Mouse (Mus musculus): ENCODE measurements around the gene Pbx4. TPM values are rescaled to one million over a fixed set of nuclear protein-coding genes. Genes with fewer than 3 reads are reported as not detected.

Gene Pbx4
- polyA plus RNA-seq, 1 experiment from 2014 or later: 10.0 TPM

- Histone ChIP-seq H3K27ac (no peak within 1 kb of the TSS), H3K9ac (replicated peaks) (peak within 1 kb of the TSS; percentile 9), H3K4me3 (replicated peaks) (peak within 1 kb of the TSS; percentile 30), H3K4me1 (replicated peaks) (peaks cover 37% of the 10 kb centered on the region), H3K36me3 (peaks cover 6% of the 10 kb centered on the region), H3K9me3 (no peaks in the 10 kb centered on the region), H3K4me2 (peak within 1 kb of the TSS; percentile 50), H3K27me3 (peaks cover 99% of the 10 kb centered on the region)
- 2% methylated on average over 60 of the region's 60 CpGs for WGBS
- 0 out of 2 replicates have a peak, but pooled peaks have one; percentile 17 for ATAC-seq (ENCODE audit: insufficient number of reproducible peaks, insufficient read depth, low FRiP score, low TSS enrichment, low read depth)
These were observed 55.3 kb downstream of the Pbx4 start, which contains the start of gene Cilp2 for GRCm38 (mm10) chr8:69887289-69888243. Cilp2 (minus strand) TSS chr8:69887687.

DNA sequence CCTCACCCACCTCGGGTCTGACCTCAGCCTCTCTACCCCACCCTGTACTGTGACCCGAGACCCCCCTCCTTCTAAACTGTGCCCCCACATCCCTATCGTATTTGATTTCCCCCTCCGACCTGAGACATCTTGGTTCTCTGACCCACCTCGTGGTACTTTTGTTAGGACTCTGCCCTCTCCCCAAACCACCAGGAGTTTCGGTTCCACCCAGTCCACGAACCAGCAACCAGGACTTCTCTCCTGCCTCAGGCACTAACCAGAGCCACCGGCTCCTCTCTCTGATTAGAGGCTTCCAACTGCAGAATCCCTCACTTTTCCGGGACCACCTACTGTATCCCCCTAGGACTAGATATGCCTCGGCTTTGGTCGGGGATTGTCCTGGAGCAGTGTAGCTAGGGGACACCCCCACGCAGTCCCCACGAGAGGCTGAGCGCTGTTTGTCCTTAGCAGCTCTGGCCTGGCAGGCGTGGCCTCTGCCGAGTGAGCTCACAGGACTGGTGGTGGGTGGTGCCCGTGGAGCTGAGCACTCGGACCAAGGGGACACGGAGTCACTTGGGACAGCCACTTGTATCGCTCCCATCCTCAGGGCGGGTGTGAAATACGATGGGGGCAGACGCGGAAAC lies 56.1 kb downstream of the Pbx4 start:
- no peak overlapping the region for H3K27ac ChIP-seq
- ATAC-seq (ENCODE audit: insufficient number of reproducible peaks, insufficient read depth, low FRiP score, low TSS enrichment, low read depth): no peak
- H3K4me1 ChIP-seq (replicated peaks): peaks cover 37% of the 10 kb centered on the region
- peak overlapping the region; percentile 50 for H3K4me2 ChIP-seq
- peaks cover 93% of the 10 kb centered on the region for H3K27me3 ChIP-seq
- H3K9me3 ChIP-seq: no peaks in the 10 kb centered on the region
- peaks cover 13% of the 10 kb centered on the region for H3K36me3 ChIP-seq
- WGBS: 7% methylated on average over 24 of the region's 24 CpGs
- peak overlapping the region; percentile 30 for H3K4me3 ChIP-seq (replicated peaks)
- H3K9ac ChIP-seq (replicated peaks): no peak overlapping the region

- peak overlapping the region; percentile 30 for H3K4me3 ChIP-seq (replicated peaks)
- 4% methylated on average over 32 of the region's 32 CpGs for WGBS
- H3K4me1 ChIP-seq (replicated peaks): peaks cover 37% of the 10 kb centered on the region
- no peak overlapping the region for H3K27ac ChIP-seq
- peaks cover 88% of the 10 kb centered on the region for H3K27me3 ChIP-seq
- no peak for ATAC-seq (ENCODE audit: insufficient number of reproducible peaks, insufficient read depth, low FRiP score, low TSS enrichment, low read depth)
- no peaks in the 10 kb centered on the region for H3K9me3 ChIP-seq
- H3K4me2 ChIP-seq: peak overlapping the region; percentile 50
- H3K36me3 ChIP-seq: peaks cover 19% of the 10 kb centered on the region
- no peak overlapping the region; the same call in 1 of the 2 replicates for H3K9ac ChIP-seq (replicated peaks)
These were observed 56.6 kb downstream of the Pbx4 start for GRCm38 (mm10) chr8:69888902-69889301.

GRCm38 (mm10) chr8:69890813-69891241 lies 58.5 kb downstream of the Pbx4 start:
- H3K4me1 ChIP-seq (replicated peaks): peaks cover 38% of the 10 kb centered on the region
- WGBS: 41% methylated on average over 19 of the region's 19 CpGs
- H3K4me3 ChIP-seq (replicated peaks): no peak overlapping the region
- no peak for ATAC-seq (ENCODE audit: insufficient number of reproducible peaks, insufficient read depth, low FRiP score, low TSS enrichment, low read depth)
- peaks cover 68% of the 10 kb centered on the region for H3K27me3 ChIP-seq
- H3K36me3 ChIP-seq: peaks cover 36% of the 10 kb centered on the region
- no peak overlapping the region for H3K27ac ChIP-seq
- no peak overlapping the region for H3K4me2 ChIP-seq
- no peak overlapping the region for H3K9ac ChIP-seq (replicated peaks)
- H3K9me3 ChIP-seq: no peaks in the 10 kb centered on the region

GRCm38 (mm10) chr8:69893863-69894262 lies 61.6 kb downstream of the Pbx4 start:
- no peak overlapping the region for H3K9ac ChIP-seq (replicated peaks)
- 43% methylated on average over 17 of the region's 17 CpGs for WGBS
- H3K27ac ChIP-seq: no peak overlapping the region
- no peak overlapping the region for H3K4me3 ChIP-seq (replicated peaks)
- no peak overlapping the region for H3K4me2 ChIP-seq
- H3K27me3 ChIP-seq: peaks cover 38% of the 10 kb centered on the region
- peaks cover 55% of the 10 kb centered on the region for H3K36me3 ChIP-seq
- H3K9me3 ChIP-seq: no peaks in the 10 kb centered on the region
- H3K4me1 ChIP-seq (replicated peaks): peaks cover 11% of the 10 kb centered on the region; the same call in 1 of the 2 replicates
- ATAC-seq (ENCODE audit: insufficient number of reproducible peaks, insufficient read depth, low FRiP score, low TSS enrichment, low read depth): no peak

GRCm38 (mm10) chr8:69894836-69895332 lies 62.6 kb downstream of the Pbx4 start:
- Histone ChIP-seq H3K27ac (no peak overlapping the region), H3K9ac (replicated peaks) (no peak overlapping the region), H3K4me3 (replicated peaks) (no peak overlapping the region), H3K9me3 (no peaks in the 10 kb centered on the region), H3K36me3 (peaks cover 61% of the 10 kb centered on the region), H3K4me1 (replicated peaks) (peaks cover 9% of the 10 kb centered on the region; the same call in 1 of the 2 replicates), H3K4me2 (no peak overlapping the region), H3K27me3 (peaks cover 28% of the 10 kb centered on the region)
- 64% methylated on average over 6 of the region's 6 CpGs for WGBS
- no peak for ATAC-seq (ENCODE audit: insufficient number of reproducible peaks, insufficient read depth, low FRiP score, low TSS enrichment, low read depth)

GRCm38 (mm10) chr8:69895772-69896451 lies 63.6 kb downstream of the Pbx4 start:
- H3K27me3 ChIP-seq: peaks cover 17% of the 10 kb centered on the region
- 75% methylated on average over 4 of the region's 4 CpGs for WGBS
- no peak for ATAC-seq (ENCODE audit: insufficient number of reproducible peaks, insufficient read depth, low FRiP score, low TSS enrichment, low read depth)
- peaks cover 18% of the 10 kb centered on the region for H3K4me1 ChIP-seq (replicated peaks)
- no peak overlapping the region for H3K4me2 ChIP-seq
- H3K9me3 ChIP-seq: no peaks in the 10 kb centered on the region
- no peak overlapping the region for H3K4me3 ChIP-seq (replicated peaks)
- H3K36me3 ChIP-seq: peaks cover 61% of the 10 kb centered on the region
- H3K27ac ChIP-seq: no peak overlapping the region
- no peak overlapping the region for H3K9ac ChIP-seq (replicated peaks)

GRCm38 (mm10) chr8:69897857-69898256 lies 65.6 kb downstream of the Pbx4 start:
- 85% methylated on average over 6 of the region's 6 CpGs for WGBS
- Histone ChIP-seq H3K9ac (replicated peaks) (no peak overlapping the region), H3K4me1 (replicated peaks) (peaks cover 28% of the 10 kb centered on the region), H3K36me3 (peaks cover 53% of the 10 kb centered on the region), H3K27me3 (no peaks in the 10 kb centered on the region), H3K27ac (no peak overlapping the region), H3K9me3 (no peaks in the 10 kb centered on the region), H3K4me2 (no peak overlapping the region), H3K4me3 (replicated peaks) (no peak overlapping the region)
- no peak for ATAC-seq (ENCODE audit: insufficient number of reproducible peaks, insufficient read depth, low FRiP score, low TSS enrichment, low read depth)

DNA sequence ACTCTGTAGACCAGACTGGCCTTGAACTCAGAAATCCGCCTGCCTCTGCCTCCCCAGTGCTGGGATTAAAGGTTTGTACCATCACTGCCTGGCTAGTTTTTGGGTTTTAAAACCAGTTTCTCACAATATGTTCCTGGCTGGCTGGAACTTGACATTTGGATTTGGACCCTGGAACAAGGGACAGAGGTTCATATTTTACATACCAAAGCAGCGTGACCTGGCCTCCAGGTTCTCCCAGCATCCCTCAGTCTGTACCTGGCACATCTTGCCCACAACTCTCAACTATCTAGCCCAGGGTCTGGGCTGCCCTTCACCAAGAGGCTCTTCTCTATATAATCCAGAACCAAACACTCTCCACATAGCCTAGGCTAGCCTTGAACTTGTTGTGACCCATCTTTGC lies 67.6 kb downstream of the Pbx4 start:
- Histone ChIP-seq H3K9me3 (no peaks in the 10 kb centered on the region), H3K4me1 (replicated peaks) (peaks cover 36% of the 10 kb centered on the region), H3K27ac (no peak overlapping the region), H3K9ac (replicated peaks) (no peak overlapping the region), H3K4me3 (replicated peaks) (no peak overlapping the region), H3K36me3 (peaks cover 33% of the 10 kb centered on the region), H3K4me2 (0 out of 2 replicates have a peak overlapping the region, but pooled peaks have one; percentile 96), H3K27me3 (no peaks in the 10 kb centered on the region)
- WGBS: 90% methylated on average over 2 of the region's 2 CpGs
- ATAC-seq (ENCODE audit: insufficient number of reproducible peaks, insufficient read depth, low FRiP score, low TSS enrichment, low read depth): no peak

GRCm38 (mm10) chr8:69900895-69901451 lies 68.7 kb downstream of the Pbx4 start:
- WGBS: 16% methylated on average over 12 of the region's 12 CpGs
- H3K9me3 ChIP-seq: no peaks in the 10 kb centered on the region
- peak overlapping the region; percentile 86 for H3K27ac ChIP-seq
- H3K9ac ChIP-seq (replicated peaks): peak overlapping the region; percentile 78
- H3K4me1 ChIP-seq (replicated peaks): peaks cover 33% of the 10 kb centered on the region
- H3K4me2 ChIP-seq: peak overlapping the region; percentile 96
- no peaks in the 10 kb centered on the region for H3K27me3 ChIP-seq
- peak overlapping the region; percentile 68 for H3K4me3 ChIP-seq (replicated peaks)
- 0 out of 2 replicates have a peak, but pooled peaks have one; percentile 7 for ATAC-seq (ENCODE audit: insufficient number of reproducible peaks, insufficient read depth, low FRiP score, low TSS enrichment, low read depth)
- peaks cover 24% of the 10 kb centered on the region for H3K36me3 ChIP-seq
